Mouse (Mus musculus): ENCODE measurements around the gene Mex3a. TPM values are rescaled to one million over a fixed set of nuclear protein-coding genes. Genes with fewer than 3 reads are reported as not detected.

The Mex3a gene
- polyA plus RNA-seq (2012; fragmentation: generic; extraction: Trizol): 8.1 TPM

- H3K36me3 ChIP-seq (ENCODE audit: control insufficient read depth, insufficient read depth): no peaks in the 10 kb centered on the region
- H3K79me2 ChIP-seq (ENCODE audit: control insufficient read depth, insufficient read depth): peaks cover 45% of the 10 kb centered on the region
- peak within 1 kb of the TSS; percentile 92 for H3K4me2 ChIP-seq (ENCODE audit: low read depth)
- peak within 1 kb of the TSS; percentile 97 for H3K4me3 ChIP-seq
- no peaks in the 10 kb centered on the region for H3K27me3 ChIP-seq (ENCODE audit: control insufficient read depth, insufficient read depth, insufficient read length)
- H3ac ChIP-seq (ENCODE audit: control insufficient read depth, insufficient read length): peak within 1 kb of the TSS; percentile 72
- TF ChIP-seq CEBPB (IDR thresholded peaks at IDR 0.05; ENCODE audit: insufficient read depth, poor library complexity, severe bottlenecking) (no peak), TCF3 (IDR thresholded peaks at IDR 0.05; ENCODE audit: insufficient read length, low read depth) (no peak), POLR2A (IDR thresholded peaks at IDR 0.05; ENCODE audit: insufficient read length, low read depth) (no peak), MYOD1 (IDR thresholded peaks at IDR 0.05; ENCODE audit: control insufficient read depth in 1 of 3, insufficient read length in 2 of 3, low read depth in 2 of 3) (no peak), MAX (IDR thresholded peaks at IDR 0.05; ENCODE audit: low read depth) (no peak), USF1 (IDR thresholded peaks at IDR 0.05; ENCODE audit: low read depth) (no peak), MYOG (IDR thresholded peaks at IDR 0.05; ENCODE audit: control insufficient read depth in 1 of 3, insufficient read depth in 1 of 3, insufficient read length in 2 of 3, low read depth in 2 of 3) (no peak), POLR2AphosphoS2 (IDR thresholded peaks at IDR 0.05; ENCODE audit: insufficient read length, low read depth) (no peak), SRF (IDR thresholded peaks at IDR 0.05; ENCODE audit: control insufficient read depth, insufficient read length, low read depth) (no peak), REST (IDR thresholded peaks at IDR 0.05; ENCODE audit: insufficient read depth, insufficient read length) (no peak), E2F4 (IDR thresholded peaks at IDR 0.05; ENCODE audit: insufficient read depth) (no peak), TCF12 (IDR thresholded peaks at IDR 0.05; ENCODE audit: insufficient read depth, poor library complexity, severe bottlenecking) (no peak)
Observed at GRCm38 (mm10) chr3:88532299-88532674, at the start of gene Mex3a. Gene Mex3a, plus strand, starts transcription at chr3:88532395.

GRCm38 (mm10) chr3:88483141-88483540 lies 49.1 kb upstream of the Mex3a start:
- no peak overlapping the region for H3ac ChIP-seq (ENCODE audit: control insufficient read depth, insufficient read length)
- no peak overlapping the region for H3K4me2 ChIP-seq (ENCODE audit: low read depth)
- H3K4me3 ChIP-seq: no peak overlapping the region
- H3K79me2 ChIP-seq (ENCODE audit: control insufficient read depth, insufficient read depth): peaks cover 31% of the 10 kb centered on the region
- H3K27me3 ChIP-seq (ENCODE audit: control insufficient read depth, insufficient read depth, insufficient read length): no peaks in the 10 kb centered on the region
- peaks cover 68% of the 10 kb centered on the region for H3K36me3 ChIP-seq (ENCODE audit: control insufficient read depth, insufficient read depth)
- peak; percentile 4 for TF ChIP-seq POLR2A (IDR thresholded peaks at IDR 0.05; ENCODE audit: insufficient read length, low read depth)
- TF ChIP-seq TCF3 (IDR thresholded peaks at IDR 0.05; ENCODE audit: insufficient read length, low read depth): no peak
- TF ChIP-seq POLR2AphosphoS2 (IDR thresholded peaks at IDR 0.05; ENCODE audit: insufficient read length, low read depth): peak; percentile 43

DNA sequence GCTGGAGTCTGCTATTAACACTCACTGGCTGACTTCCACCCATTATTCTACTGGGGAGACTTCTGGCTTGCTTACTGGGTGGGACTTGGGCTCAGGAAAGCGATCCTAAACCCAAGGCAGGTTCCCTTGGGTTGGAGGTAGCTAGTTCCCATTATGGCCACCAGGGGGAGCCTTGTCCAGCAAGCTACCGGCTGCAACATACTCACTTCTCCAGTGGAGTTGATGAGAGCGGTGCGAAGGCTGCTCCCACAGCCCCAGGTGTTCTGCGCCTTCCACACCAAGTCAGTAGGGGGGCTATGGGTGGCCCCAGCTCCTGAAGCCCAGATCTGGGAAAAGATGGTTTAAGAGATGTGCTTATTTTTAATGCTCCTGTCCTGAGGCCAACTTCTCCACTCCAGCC lies 48.6 kb upstream of the Mex3a start:
- no peak overlapping the region for H3ac ChIP-seq (ENCODE audit: control insufficient read depth, insufficient read length)
- peaks cover 33% of the 10 kb centered on the region for H3K79me2 ChIP-seq (ENCODE audit: control insufficient read depth, insufficient read depth)
- TF ChIP-seq TCF12 (IDR thresholded peaks at IDR 0.05; ENCODE audit: insufficient read depth, poor library complexity, severe bottlenecking): no peak
- TF ChIP-seq USF1 (IDR thresholded peaks at IDR 0.05; ENCODE audit: low read depth): no peak
- peak; percentile 43 for TF ChIP-seq POLR2AphosphoS2 (IDR thresholded peaks at IDR 0.05; ENCODE audit: insufficient read length, low read depth)
- no peak for TF ChIP-seq MYOG (IDR thresholded peaks at IDR 0.05; ENCODE audit: control insufficient read depth in 1 of 3, insufficient read depth in 1 of 3, insufficient read length in 2 of 3, low read depth in 2 of 3)
- no peak for TF ChIP-seq E2F4 (IDR thresholded peaks at IDR 0.05; ENCODE audit: insufficient read depth)
- TF ChIP-seq POLR2A (IDR thresholded peaks at IDR 0.05; ENCODE audit: insufficient read length, low read depth): peak; percentile 18
- TF ChIP-seq MAX (IDR thresholded peaks at IDR 0.05; ENCODE audit: low read depth): no peak
- no peak for TF ChIP-seq MYOD1 (IDR thresholded peaks at IDR 0.05; ENCODE audit: control insufficient read depth in 1 of 3, insufficient read length in 2 of 3, low read depth in 2 of 3)
- H3K4me2 ChIP-seq (ENCODE audit: low read depth): no peak overlapping the region
- H3K27me3 ChIP-seq (ENCODE audit: control insufficient read depth, insufficient read depth, insufficient read length): no peaks in the 10 kb centered on the region
- H3K36me3 ChIP-seq (ENCODE audit: control insufficient read depth, insufficient read depth): peaks cover 68% of the 10 kb centered on the region
- no peak overlapping the region for H3K4me3 ChIP-seq

DNA sequence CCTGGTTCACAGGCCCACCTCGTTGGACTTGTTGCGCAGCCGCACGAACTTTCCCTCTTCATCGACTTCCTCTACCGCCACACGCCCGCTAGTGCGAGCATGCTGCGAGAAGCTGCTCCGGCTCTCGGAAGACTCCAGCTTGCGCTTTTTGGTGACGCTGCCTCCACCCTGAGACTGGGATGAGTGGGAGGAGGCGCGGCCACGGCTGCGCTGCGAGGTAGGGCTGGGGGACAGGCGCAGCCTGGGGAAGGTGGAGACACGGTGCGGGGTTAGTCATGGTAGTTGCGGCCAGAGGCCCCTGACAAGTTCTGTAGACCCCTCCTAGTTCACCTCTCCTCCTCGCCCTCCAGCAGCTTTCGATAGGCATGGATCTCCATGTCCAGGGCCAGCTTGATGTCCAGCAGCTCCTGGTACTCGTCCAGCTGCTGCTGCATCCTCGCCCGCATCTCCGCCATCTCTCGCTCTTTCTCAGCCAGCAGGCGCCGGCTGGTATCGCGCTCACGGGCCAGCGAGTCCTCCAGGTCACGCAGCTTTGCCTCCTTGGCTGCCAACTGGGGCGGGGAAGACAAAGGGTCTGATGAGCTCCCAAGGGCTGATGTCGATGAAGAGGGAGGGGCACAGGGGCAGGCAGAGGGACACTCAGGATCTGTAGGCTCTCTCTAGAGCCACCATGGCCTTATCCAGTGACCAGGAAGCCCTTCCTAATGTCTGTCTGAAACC lies 47.4 kb upstream of the Mex3a start:
- TF ChIP-seq TCF12 (IDR thresholded peaks at IDR 0.05; ENCODE audit: insufficient read depth, poor library complexity, severe bottlenecking) (no peak), POLR2AphosphoS2 (IDR thresholded peaks at IDR 0.05; ENCODE audit: insufficient read length, low read depth) (peak; percentile 61), MAX (IDR thresholded peaks at IDR 0.05; ENCODE audit: low read depth) (no peak), CEBPB (IDR thresholded peaks at IDR 0.05; ENCODE audit: insufficient read depth, poor library complexity, severe bottlenecking) (no peak), TCF3 (IDR thresholded peaks at IDR 0.05; ENCODE audit: insufficient read length, low read depth) (no peak), POLR2A (IDR thresholded peaks at IDR 0.05; ENCODE audit: insufficient read length, low read depth) (peak; percentile 24), E2F4 (IDR thresholded peaks at IDR 0.05; ENCODE audit: insufficient read depth) (no peak), REST (IDR thresholded peaks at IDR 0.05; ENCODE audit: insufficient read depth, insufficient read length) (no peak)
- Histone ChIP-seq H3K4me3 (no peak overlapping the region), H3K4me2 (ENCODE audit: low read depth) (no peak overlapping the region), H3K27me3 (ENCODE audit: control insufficient read depth, insufficient read depth, insufficient read length) (no peaks in the 10 kb centered on the region), H3ac (ENCODE audit: control insufficient read depth, insufficient read length) (no peak overlapping the region), H3K36me3 (ENCODE audit: control insufficient read depth, insufficient read depth) (peaks cover 68% of the 10 kb centered on the region), H3K79me2 (ENCODE audit: control insufficient read depth, insufficient read depth) (peaks cover 44% of the 10 kb centered on the region)

GRCm38 (mm10) chr3:88486043-88486442 lies 46.2 kb upstream of the Mex3a start:
- Histone ChIP-seq H3K4me3 (no peak overlapping the region), H3K27me3 (ENCODE audit: control insufficient read depth, insufficient read depth, insufficient read length) (no peaks in the 10 kb centered on the region), H3K36me3 (ENCODE audit: control insufficient read depth, insufficient read depth) (peaks cover 63% of the 10 kb centered on the region), H3K4me2 (ENCODE audit: low read depth) (no peak overlapping the region), H3ac (ENCODE audit: control insufficient read depth, insufficient read length) (no peak overlapping the region), H3K79me2 (ENCODE audit: control insufficient read depth, insufficient read depth) (peaks cover 56% of the 10 kb centered on the region)
- TF ChIP-seq POLR2A (IDR thresholded peaks at IDR 0.05; ENCODE audit: insufficient read length, low read depth): peak; percentile 20
- TF ChIP-seq TCF12 (IDR thresholded peaks at IDR 0.05; ENCODE audit: insufficient read depth, poor library complexity, severe bottlenecking): no peak
- TF ChIP-seq MYOG (IDR thresholded peaks at IDR 0.05; ENCODE audit: control insufficient read depth in 1 of 3, insufficient read depth in 1 of 3, insufficient read length in 2 of 3, low read depth in 2 of 3): no peak
- TF ChIP-seq CEBPB (IDR thresholded peaks at IDR 0.05; ENCODE audit: insufficient read depth, poor library complexity, severe bottlenecking): no peak
- peak; percentile 73 for TF ChIP-seq POLR2AphosphoS2 (IDR thresholded peaks at IDR 0.05; ENCODE audit: insufficient read length, low read depth)

Measured in myocyte (in vitro differentiated cells).